Mouse (Mus musculus) B cell, adult (primary cell): Measurements from ENCODE around the gene Gm8879. TPM values are rescaled to one million over a fixed set of nuclear protein-coding genes. Genes with fewer than 3 reads are reported as not detected.

Source experiments
- total RNA-seq: library from RNA; stranded (reverse); gene quantifications from 4 replicates; pipeline ENCODE4 v1.2.4, GENCODE M21; 2023; ENCODE audit not compliant: inconsistent age

The Gm8879 gene
- total RNA-seq = not detected in 4 replicates

GRCm38 (mm10) chr5:11127334-11127733 is at the start of gene Gm8879:
Gm8879 (plus strand) TSS chr5:11127634.

Other genes with a start within 250 kb of the Gm8879 start
- not detected in 4 replicates for gene Gm8871, start 179.8 kb upstream of the Gm8879 start, total RNA-seq
- gene Gm8857, start 179.8 kb upstream of the Gm8879 start, total RNA-seq = not detected in 4 replicates
- not detected in 4 replicates for gene Gm5861, start 55.4 kb downstream of the Gm8879 start, total RNA-seq
- not detected in 4 replicates for gene Gm8890, start 128.4 kb downstream of the Gm8879 start, total RNA-seq
- gene Speer1, start 213.9 kb downstream of the Gm8879 start, total RNA-seq = not detected in 4 replicates